Mouse (Mus musculus) CH12.LX (cell line): Measurements from ENCODE around the gene B4galt1. TPM values are rescaled to one million over a fixed set of nuclear protein-coding genes. Genes with fewer than 3 reads are reported as not detected.

Experiments
- DNase-seq: peaks from one replicate; pipeline ENCODE4 v3.0.0-alpha.2; 2013; ENCODE audit errors: extremely low read depth
- H3K27ac ChIP-seq: 2 replicates; pipeline ENCODE4 v1.5.1; 2012; ENCODE audit warnings: low read depth, mild to moderate bottlenecking, control low read depth, moderate library complexity; ENCODE audit not compliant: insufficient read depth
- H3K27me3 ChIP-seq: replicated peaks from 2 replicates; pipeline ENCODE3; 2012; ENCODE audit warnings: inconsistent platforms
- H3K36me3 ChIP-seq, 2 experiments: replicated peaks in 1 of 2; 2 replicates each; pipeline versions ENCODE3 to v1.6.1; 2012; ENCODE audit warnings: inconsistent platforms in 1 of 2, low read length in 1 of 2, mild to moderate bottlenecking in 1 of 2, mixed read lengths in 1 of 2, moderate library complexity in 1 of 2; ENCODE audit not compliant: control insufficient read depth in 1 of 2, insufficient read depth in 1 of 2
- H3K4me1 ChIP-seq, 2 experiments: 2 replicates each; pipeline ENCODE4 v1.6.1; 2012; ENCODE audit warnings: inconsistent platforms in 1 of 2, moderate library complexity in 1 of 2; ENCODE audit not compliant: insufficient read depth in 2 of 2, control insufficient read depth in 1 of 2
- H3K4me2 ChIP-seq: 2 replicates; pipeline ENCODE4 v1.6.1; 2012; ENCODE audit warnings: low read depth, mild to moderate bottlenecking, control low read depth; ENCODE audit not compliant: poor library complexity, insufficient read depth, severe bottlenecking
- H3K4me3 ChIP-seq, 3 experiments: fragments of 150-350 bp in 1 of 3; sonication (generic) in 1 of 3; replicated peaks in 1 of 3; 2 replicates each; pipeline versions ENCODE3 to v1.5.1; 2011 to 2012; ENCODE audit warnings: low read depth in 2 of 3, low read length in 2 of 3, mild to moderate bottlenecking in 2 of 3, moderate library complexity in 2 of 3, control low read depth in 1 of 3, improper control_type of control experiment in 1 of 3, inconsistent platforms in 1 of 3, mixed read lengths in 1 of 3; ENCODE audit not compliant: poor library complexity in 1 of 3
- H3K79me2 ChIP-seq: replicated peaks from 2 replicates; pipeline ENCODE4 v1.6.1; 2012; ENCODE audit warnings: mild to moderate bottlenecking, moderate library complexity; ENCODE audit not compliant: control insufficient read depth, poor library complexity, insufficient read depth, severe bottlenecking; ENCODE audit errors: extremely low read depth
- H3K9ac ChIP-seq: 2 replicates; pipeline ENCODE4 v1.6.1; 2012; ENCODE audit warnings: low read depth, mild to moderate bottlenecking, control low read depth, moderate library complexity; ENCODE audit not compliant: insufficient read depth
- H3K9me3 ChIP-seq: replicated peaks from 2 replicates; pipeline ENCODE3; 2012; ENCODE audit warnings: low read length, inconsistent platforms, mixed read lengths
- BHLHE40 ChIP-seq: IDR thresholded peaks from 2 replicates; pipeline ENCODE4 v1.6.1; 2011; ENCODE audit warnings: mild to moderate bottlenecking, low read depth, low read length, improper control_type of control experiment
- ELF1 ChIP-seq: IDR thresholded peaks from 2 replicates; pipeline ENCODE4 v1.6.1; 2014; ENCODE audit warnings: low read depth, mild to moderate bottlenecking, inconsistent platforms, low read length, improper control_type of control experiment
- EP300 ChIP-seq: IDR thresholded peaks from 2 replicates; pipeline ENCODE4 v1.6.1; 2011; ENCODE audit warnings: low read length, improper control_type of control experiment
- HCFC1 ChIP-seq: IDR thresholded peaks from 2 replicates; pipeline ENCODE4 v1.6.1; 2012; ENCODE audit warnings: low read depth, mild to moderate bottlenecking, inconsistent platforms, low read length, improper control_type of control experiment
- KAT2A ChIP-seq: IDR thresholded peaks from 2 replicates; pipeline ENCODE4 v1.6.1; 2012; ENCODE audit warnings: low read length, improper control_type of control experiment, inconsistent platforms; ENCODE audit not compliant: insufficient replicate concordance
- MAX ChIP-seq: IDR thresholded peaks from 2 replicates; pipeline ENCODE4 v1.6.1; 2011; ENCODE audit warnings: low read length, improper control_type of control experiment
- MEF2A ChIP-seq: IDR thresholded peaks from 2 replicates; pipeline ENCODE4 v1.6.1; 2014; ENCODE audit warnings: low read depth, mild to moderate bottlenecking, inconsistent platforms, low read length, improper control_type of control experiment, borderline replicate concordance
- NELFE ChIP-seq: IDR thresholded peaks from 2 replicates; pipeline ENCODE4 v1.6.1; 2011; ENCODE audit warnings: low read depth, low read length, improper control_type of control experiment
- NRF1 ChIP-seq: IDR thresholded peaks from 2 replicates; pipeline ENCODE4 v1.6.1; 2014; ENCODE audit warnings: low read depth, mild to moderate bottlenecking, inconsistent platforms, low read length, improper control_type of control experiment, moderate library complexity
- PAX5 ChIP-seq: IDR thresholded peaks from 2 replicates; pipeline ENCODE4 v1.6.1; 2012; ENCODE audit warnings: low read length, inconsistent platforms, mixed read lengths
- POLR2AphosphoS2 ChIP-seq: IDR thresholded peaks from 2 replicates; pipeline ENCODE4 v1.6.1; 2011; ENCODE audit warnings: low read depth, low read length, improper control_type of control experiment
- RCOR1 ChIP-seq: conservative IDR thresholded peaks from 2 replicates; pipeline ENCODE4 v1.6.1; 2012; ENCODE audit warnings: low read depth, mild to moderate bottlenecking, inconsistent platforms, low read length, improper control_type of control experiment
- SIN3A ChIP-seq: IDR thresholded peaks from 2 replicates; pipeline ENCODE4 v1.6.1; 2012; ENCODE audit warnings: low read length, improper control_type of control experiment, inconsistent platforms
- SMC3 ChIP-seq: IDR thresholded peaks from 2 replicates; pipeline ENCODE4 v1.6.1; 2011; ENCODE audit warnings: low read depth, low read length, improper control_type of control experiment
- TBP ChIP-seq: conservative IDR thresholded peaks from 2 replicates; pipeline ENCODE4 v1.6.1; 2011; ENCODE audit warnings: low read depth, low read length, improper control_type of control experiment
- TCF12 ChIP-seq: IDR thresholded peaks from 2 replicates; pipeline ENCODE4 v1.6.1; 2014; ENCODE audit warnings: low read depth, mild to moderate bottlenecking, inconsistent platforms, low read length, improper control_type of control experiment
- UBTF ChIP-seq: IDR thresholded peaks from 2 replicates; pipeline ENCODE4 v1.6.1; 2012; ENCODE audit warnings: low read depth, mild to moderate bottlenecking, inconsistent platforms, low read length, improper control_type of control experiment, moderate library complexity
- ZC3H11A ChIP-seq: IDR thresholded peaks from 2 replicates; pipeline ENCODE4 v1.6.1; 2012; ENCODE audit warnings: low read depth, mild to moderate bottlenecking, inconsistent platforms, low read length, improper control_type of control experiment
- ZKSCAN1 ChIP-seq: IDR thresholded peaks from 2 replicates; pipeline ENCODE4 v1.6.1; 2012; ENCODE audit warnings: low read depth, inconsistent platforms, low read length, improper control_type of control experiment, borderline replicate concordance
- dilution Hi-C: fragments of 300-500 bp; cut with MboI; formaldehyde crosslinking; loops from 2 replicates; pipeline ENCODE4 v1.14.3; 2020; ENCODE audit warnings: low sequenced_read_pairs; ENCODE audit not compliant: extremely low pct_unique_long_range_greater_than_20kb, extremely low pct_ligation_motif_present
- in situ Hi-C: fragments of 300-500 bp; cut with MboI; formaldehyde crosslinking; loops from 3 replicates; pipeline ENCODE4 v1.14.3; 2019; ENCODE audit warnings: low sequenced_read_pairs, low pct_ligation_motif_present, low pct_unique_long_range_greater_than_20kb, mixed read lengths
- polyA plus RNA-seq: library from polyadenylated mRNA; unstranded; fragments of >175 nt; gene quantifications from 2 replicates; pipeline ENCODE4 v1.2.1, GENCODE M21; 2012; ENCODE audit warnings: low read depth; ENCODE audit not compliant: insufficient read length
- total RNA-seq, 2 experiments: library from RNA; depleted of rRNA; stranded (reverse); fragments of 300-350 nt in 1 of 2; fragments of >200 nt in 1 of 2; gene quantifications; 2 replicates each; pipeline ENCODE4 v1.2.3; 2012 to 2014

B4galt1 gene
- total and polyA plus RNA-seq, 3 experiments: 46.6 to 80.2 (median 66.6) TPM

DNA sequence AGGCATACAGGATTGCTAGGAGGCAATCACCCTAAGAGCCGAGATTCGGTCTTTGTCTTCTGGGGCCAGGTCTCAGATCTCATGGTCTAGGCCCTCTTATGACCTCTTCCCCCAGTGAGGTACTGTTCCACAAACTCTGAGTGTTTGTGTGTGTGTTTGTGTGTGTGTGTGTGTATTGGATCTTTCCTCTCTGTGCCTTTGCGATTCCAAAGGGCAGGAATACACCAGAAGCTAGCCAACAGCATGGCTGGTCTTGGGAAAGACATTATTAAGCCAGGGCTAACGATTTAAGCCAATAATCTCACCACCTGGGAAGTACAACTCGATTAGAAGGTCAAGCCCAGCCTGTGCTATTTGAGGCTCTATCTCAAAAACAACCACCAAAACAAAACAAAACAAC is 23.3 kb downstream of the B4galt1 start:
- peaks cover 23 to 89% of the 10 kb centered on the region in 2 experiments for H3K36me3 ChIP-seq
- H3K9ac ChIP-seq: no peak overlapping the region
- dilution Hi-C loops: no loop called here
- no peak for DNase-seq
- peaks cover 3% of the 10 kb centered on the region for H3K9me3 ChIP-seq
- TF ChIP-seq RCOR1 (no peak), HCFC1 (no peak), POLR2AphosphoS2 (no peak), UBTF (no peak), ELF1 (no peak), TBP (no peak), ZKSCAN1 (no peak), SIN3A (no peak)
- TF ChIP-seq, all 38 proteins: peak for 0
- Histone ChIP-seq H3K4me3 (no peak overlapping the region), H3K4me1 (peaks cover 9 to 76% of the 10 kb centered on the region in 2 experiments), H3K4me2 (no peak overlapping the region), H3K79me2 (peaks cover 77% of the 10 kb centered on the region), H3K27me3 (no peaks in the 10 kb centered on the region), H3K27ac (no peak overlapping the region)
- in situ Hi-C loops: no loop called here

DNA sequence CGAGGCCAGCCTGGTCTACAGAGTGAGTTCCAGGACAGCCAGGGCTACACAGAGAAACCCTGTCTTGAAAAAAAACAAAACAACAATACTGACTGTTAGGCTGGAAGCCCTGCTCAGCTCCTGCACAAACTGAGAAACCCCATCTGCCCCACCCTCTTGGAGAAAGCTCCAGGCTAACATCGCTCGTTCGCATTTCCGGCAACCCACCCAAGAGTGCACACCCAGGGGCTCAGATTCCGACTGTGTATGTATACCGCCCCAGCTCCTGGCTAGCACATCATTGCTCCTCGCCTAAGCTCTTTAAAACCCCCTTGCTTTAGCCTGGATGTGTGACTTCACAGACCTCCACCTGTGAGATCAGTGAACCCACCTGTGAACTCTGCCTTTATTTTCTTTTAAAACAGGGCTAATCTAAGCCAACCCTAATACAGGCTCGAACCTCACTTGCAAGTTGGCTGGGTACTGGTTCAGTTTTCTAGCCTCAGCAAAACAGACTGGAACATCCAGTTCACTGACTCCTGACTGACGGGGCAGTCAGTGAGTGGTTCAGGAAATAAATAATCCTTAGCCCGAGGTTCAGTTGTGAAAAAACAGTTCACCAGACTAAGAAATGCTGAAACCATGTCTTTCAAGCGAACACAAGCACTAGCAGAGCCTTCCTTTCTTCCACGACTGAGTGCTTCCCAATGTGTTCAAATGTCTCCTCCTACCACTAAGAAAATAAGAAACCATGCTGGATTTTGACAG is 24.0 kb downstream of the B4galt1 start:
- dilution Hi-C loops (no loop called here), in situ Hi-C loops (loop anchor here (5.0 kb wide), 1 partner anchor 48 kb away; no protein-coding TSS in a partner anchor)
- Histone ChIP-seq H3K4me1 (peaks cover 15 to 76% of the 10 kb centered on the region in 2 experiments), H3K9ac (no peak overlapping the region), H3K36me3 (peaks cover 25 to 89% of the 10 kb centered on the region in 2 experiments), H3K9me3 (peaks cover 3% of the 10 kb centered on the region), H3K4me2 (no peak overlapping the region), H3K4me3 (no peak overlapping the region)
- DNase-seq: no peak
- TF ChIP-seq ZC3H11A: no peak
- TF ChIP-seq NELFE: no peak
- TF ChIP-seq HCFC1: no peak
- TF ChIP-seq SMC3: no peak
- no peak for TF ChIP-seq MEF2A
- no peak for TF ChIP-seq PAX5
- no peak for TF ChIP-seq KAT2A
- TF ChIP-seq NRF1: no peak
- TF ChIP-seq EP300: no peak
- no peak for TF ChIP-seq BHLHE40
- no peak for TF ChIP-seq TCF12
- no peak for TF ChIP-seq MAX
- TF ChIP-seq, all 38 proteins: peak for 0
- Histone ChIP-seq H3K27ac (no peak overlapping the region), H3K79me2 (peaks cover 70% of the 10 kb centered on the region), H3K27me3 (no peaks in the 10 kb centered on the region)
